Mouse (Mus musculus) lung, postnatal 14 days (tissue): ENCODE measurements at regions not wholly inside any gene's neighbourhood (a gene's known extent, or its start where the extent isn't known, plus 50 kb on each side); places are given as distances from the start of the nearest gene placed in this dataset.
"Not testable (repeated sequence)": the region's sequence is repeated elsewhere in the genome, so short reads cannot be mapped to it uniquely, and the experiment has no call there.

Experiments
- DNase-seq: peaks from one replicate; pipeline ENCODE4 v3.0.0; 2021

DNA sequence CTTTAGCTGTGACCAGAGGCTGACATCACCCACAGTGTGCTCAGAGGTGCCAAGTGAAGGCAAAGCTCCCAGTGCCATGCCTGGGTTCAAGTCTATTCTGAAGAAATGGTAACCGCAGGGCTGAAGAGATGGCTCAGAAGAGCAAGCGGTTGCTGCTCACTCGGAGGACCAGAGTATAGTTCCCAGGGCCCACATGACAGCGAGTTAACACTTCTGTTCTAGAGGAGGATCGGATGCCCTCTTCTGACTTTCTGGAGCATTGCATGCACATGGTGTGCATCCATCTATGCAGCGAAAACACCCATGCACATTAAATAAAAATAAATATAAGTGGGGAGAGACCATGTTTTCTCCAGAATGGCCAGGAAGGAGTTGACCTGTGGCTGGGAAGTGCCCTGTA, 209.5 kb downstream of the Sorl1 start:
- no peak for DNase-seq

GRCm38 (mm10) chr9:41913911-41914310, 210.2 kb downstream of the Sorl1 start:
- DNase-seq = no peak

GRCm38 (mm10) chr9:41912482-41912881, 211.6 kb downstream of the Sorl1 start:
- DNase-seq = no peak

GRCm38 (mm10) chr9:41900606-41900974, 223.5 kb downstream of the Sorl1 start:
- DNase-seq = no peak

DNA sequence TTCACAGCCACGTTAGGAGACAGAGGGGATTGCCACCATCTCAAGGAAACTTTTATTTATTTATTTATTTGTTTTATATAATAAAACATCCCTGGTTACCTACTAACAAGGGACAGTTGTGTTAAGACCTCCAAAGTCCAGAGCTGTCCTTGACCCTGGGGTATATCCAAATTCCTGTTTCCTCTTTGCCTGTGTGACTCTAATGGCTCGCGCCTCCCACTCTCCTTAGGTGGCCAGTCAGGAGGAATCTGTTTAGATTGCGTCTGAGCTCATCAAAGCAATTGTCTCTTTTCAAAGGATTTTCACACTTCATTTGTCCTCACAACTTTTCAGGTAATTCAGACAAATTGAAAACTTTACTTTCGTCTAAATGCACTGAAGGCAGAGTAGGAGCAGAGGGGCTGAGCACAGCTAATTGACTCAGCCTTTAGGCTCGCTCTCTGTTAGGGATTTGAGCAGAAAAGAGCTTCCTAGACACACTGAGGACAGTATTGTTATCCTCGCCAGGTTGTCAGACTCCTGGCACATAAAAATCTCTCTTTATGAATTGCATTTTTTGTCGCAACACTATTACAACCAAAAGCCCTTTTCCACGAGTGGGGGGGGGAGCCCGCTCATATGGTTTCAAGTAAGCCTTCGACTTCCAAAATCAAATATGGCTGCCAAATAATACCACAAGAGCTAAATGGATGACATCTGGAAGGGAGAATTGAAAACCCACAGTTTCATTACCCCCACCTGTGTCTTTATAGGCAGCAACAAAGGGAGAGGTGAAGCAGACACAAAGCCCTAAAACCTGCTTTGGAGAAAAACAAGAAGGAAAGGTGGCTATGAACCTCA, 224.1 kb downstream of the Sorl1 start:
- no peak for DNase-seq

DNA sequence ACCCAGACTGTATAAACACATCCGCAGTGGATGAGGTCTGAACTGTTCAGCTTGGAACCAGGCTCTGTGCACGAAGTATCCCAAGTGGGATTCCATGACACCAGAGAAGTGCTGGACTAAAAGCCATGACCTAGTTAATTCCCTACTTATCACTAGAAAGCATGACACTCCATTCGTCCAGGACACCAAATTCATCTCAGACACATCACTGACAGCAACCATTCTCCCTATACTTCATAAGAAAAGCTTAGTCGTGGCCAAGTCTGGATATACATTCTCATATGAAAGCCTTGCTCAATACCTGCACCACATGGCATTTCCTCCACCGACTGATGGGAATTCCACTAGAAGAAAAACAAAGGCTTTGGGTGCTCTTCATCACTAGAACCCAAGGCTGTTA, 229.0 kb downstream of the Sorl1 start:
- no peak for DNase-seq

DNA sequence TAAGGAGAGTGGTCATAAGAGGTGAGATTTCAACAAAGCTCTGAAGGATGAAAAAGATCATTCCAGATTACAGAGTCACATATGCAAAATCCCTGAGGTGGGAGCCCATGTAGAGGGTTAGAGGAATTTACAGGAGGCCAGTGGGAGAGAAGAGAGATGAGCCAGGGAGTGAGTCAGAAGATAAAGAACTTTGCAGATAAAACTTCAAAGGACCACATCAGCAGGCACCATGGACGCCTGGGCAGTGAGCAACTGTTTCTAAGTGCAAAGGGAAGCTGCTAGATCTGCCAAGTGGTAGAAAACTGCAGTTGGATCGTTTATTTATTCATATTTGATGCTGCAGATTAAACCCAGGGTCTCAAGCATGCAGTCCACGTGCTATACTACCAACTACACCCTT, 231.3 kb downstream of the Sorl1 start:
- DNase-seq = no peak

DNA sequence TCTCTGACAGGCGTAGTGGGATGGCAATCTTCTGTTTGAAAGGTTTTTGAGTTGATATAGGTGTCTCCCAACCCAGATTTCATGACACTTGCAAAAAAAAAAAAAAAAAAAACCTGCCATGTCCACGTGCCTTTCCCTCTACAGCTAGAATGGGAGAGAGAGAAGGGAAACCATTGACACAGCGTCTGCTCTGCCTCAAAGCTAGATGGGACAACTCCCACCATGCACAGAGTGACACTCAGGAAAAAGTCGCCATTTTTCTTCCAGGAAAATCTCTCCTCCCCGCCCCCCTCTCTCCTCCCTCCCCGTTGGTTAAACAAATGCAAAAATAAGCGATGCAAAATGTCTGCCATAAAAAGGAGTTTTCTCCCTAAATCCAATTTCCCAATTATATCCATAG, 232.9 kb downstream of the Sorl1 start:
- no peak for DNase-seq

DNA sequence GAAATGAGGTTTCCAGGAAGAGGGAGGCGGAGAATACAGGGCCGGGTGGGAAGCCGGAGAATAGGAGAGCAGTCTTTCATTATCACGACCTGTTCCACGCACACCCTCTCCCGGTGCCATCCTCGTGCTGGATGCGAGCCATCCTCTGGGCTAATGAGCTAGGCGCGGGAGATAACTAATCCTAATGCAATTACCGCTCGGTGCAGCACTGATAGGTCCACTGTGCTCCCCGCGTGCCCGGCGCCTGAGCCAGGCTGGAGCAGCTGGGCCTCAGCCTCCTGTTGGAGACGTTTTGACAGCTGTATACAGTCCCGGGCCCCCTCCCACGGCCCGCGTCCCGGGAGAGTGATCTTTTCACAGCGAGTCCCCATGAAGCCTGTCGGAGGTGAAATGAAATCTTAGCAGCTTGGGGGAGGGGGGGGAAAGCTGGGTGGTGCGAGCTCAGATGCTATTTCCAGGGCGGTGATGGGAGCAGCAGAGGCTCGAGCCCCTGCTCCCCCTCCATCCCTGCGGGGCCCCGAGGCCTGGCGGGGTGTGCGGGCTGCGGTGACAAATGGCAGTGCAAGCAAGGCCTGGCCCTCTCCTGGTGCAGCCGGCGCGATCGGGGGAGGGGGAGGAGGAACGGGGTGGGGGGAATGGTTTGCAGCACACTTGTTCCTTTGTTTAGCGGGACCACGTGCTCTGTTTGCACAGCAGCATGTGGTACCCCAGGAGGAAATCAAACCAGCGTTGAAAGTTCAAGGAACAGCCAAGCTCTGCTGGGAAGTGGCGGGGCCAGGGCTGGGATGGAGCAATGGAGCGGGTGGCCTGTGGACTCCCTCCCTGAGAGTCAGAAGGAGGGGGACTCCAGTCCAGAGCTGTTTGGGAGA, 233.6 kb downstream of the Sorl1 start:
- DNase-seq = peak; percentile 55

- DNase-seq = no peak
These were observed 234.4 kb downstream of the Sorl1 start for GRCm38 (mm10) chr9:41889568-41890272.

DNA sequence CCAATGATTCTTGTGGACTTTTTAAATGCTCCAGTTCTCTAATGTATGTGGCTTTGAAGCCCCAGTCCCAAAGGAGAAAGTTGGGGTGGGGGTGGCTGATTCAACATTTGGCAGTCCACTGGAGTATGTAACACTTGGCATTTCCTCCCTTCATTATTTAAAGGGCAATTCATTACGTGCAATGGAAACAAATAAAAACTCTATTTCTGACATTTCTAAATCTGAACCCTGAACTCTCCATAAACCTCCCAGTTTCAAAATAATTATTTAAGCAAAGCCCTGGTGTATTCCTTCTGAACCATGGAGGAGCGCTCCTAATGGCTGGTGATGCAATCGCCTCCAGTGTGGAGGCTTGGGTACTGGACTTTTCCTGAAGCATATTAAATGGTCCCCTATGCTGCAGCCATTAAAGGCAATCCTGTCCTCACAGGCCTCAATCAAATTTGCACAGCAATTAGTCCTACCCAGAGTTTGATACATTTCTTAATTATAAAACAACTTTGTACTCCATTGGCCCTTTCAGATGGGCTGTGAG, 235.4 kb downstream of the Sorl1 start:
- no peak for DNase-seq

DNA sequence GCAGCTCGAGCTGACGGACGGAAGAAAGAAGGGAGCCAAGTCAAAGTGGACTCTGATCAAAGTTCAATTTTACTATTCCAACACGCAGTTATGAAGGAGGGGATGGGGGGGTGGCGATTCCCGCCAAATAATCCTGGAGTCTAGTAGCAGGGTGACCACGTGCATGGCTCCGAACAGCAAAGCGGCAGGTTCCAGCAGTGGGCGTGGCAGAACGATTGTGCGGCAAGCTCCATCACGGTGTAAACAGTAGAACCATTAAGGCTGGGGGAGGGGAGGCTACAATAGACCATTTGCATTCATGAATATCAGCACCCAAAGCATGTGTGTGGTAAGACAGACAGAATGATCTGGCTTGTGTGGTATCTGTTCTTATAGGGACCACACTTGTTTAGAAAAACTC, 237.6 kb downstream of the Sorl1 start:
- DNase-seq = not testable (repeated sequence)

DNA sequence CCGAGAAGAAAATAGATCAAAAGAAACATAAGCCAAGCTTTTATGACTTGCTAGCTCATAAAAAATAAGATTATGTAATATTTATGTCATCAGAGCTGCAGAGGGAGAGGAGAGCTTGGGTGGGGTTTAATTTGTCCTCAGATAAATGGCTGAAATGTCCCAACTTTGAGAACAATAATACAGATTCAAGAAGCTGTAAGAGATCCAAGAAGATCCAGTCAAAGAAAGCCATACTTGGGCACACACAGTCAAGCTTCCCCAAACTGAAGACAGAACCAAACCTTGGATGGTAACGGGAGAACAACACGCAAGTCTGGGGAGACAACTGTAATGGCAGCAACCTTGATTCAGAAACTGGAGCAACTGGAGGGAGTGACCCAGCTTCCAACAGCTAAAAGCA, 243.6 kb downstream of the Sorl1 start:
- no peak for DNase-seq

GRCm38 (mm10) chr9:41879080-41879479, 245.0 kb downstream of the Sorl1 start:
- DNase-seq = peak; percentile 55

DNA sequence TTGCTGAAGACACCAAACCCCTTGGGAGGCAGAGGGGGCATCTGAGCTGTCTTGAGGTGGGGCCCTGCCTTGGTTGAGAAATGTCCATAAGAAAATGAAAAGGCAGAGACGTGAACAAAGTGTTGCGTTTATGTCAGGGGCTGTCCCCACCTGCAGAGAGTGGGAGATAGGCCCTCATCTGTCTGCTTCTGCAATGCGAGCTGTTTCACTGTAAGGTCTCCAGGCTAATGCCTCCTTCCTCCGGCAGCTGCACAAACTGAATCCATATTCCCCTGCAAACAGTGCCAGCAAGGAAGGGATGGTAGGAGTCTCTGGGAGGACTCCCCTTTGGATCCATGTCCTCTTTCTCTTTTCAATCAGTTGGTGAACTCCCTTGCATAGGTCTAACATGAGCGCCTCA, 263.0 kb downstream of the Sorl1 start:
- DNase-seq = no peak

GRCm38 (mm10) chr9:41860681-41861080, 263.4 kb downstream of the Sorl1 start:
- DNase-seq = peak; percentile 62

DNA sequence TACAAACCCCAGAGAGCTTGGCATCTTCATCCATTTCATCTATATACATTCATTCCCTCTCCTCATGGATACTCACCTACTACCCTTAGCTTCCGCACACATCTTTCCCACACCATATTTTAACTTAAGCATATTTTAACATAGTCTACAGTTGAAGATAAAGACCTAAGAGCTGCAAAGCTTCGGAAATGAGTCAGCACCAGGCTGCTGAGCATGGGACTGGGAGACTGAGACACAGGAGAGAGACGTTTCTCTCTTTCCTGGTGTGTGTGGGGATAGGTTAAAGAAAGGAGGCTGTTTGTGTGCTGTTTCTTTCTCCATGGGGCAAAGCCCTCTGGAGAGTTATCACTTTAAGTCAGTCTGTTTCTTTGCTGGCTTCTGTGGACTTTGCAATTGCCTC, 264.3 kb downstream of the Sorl1 start:
- no peak for DNase-seq

GRCm38 (mm10) chr9:41852099-41852498, 272.0 kb downstream of the Sorl1 start:
- no peak for DNase-seq

DNA sequence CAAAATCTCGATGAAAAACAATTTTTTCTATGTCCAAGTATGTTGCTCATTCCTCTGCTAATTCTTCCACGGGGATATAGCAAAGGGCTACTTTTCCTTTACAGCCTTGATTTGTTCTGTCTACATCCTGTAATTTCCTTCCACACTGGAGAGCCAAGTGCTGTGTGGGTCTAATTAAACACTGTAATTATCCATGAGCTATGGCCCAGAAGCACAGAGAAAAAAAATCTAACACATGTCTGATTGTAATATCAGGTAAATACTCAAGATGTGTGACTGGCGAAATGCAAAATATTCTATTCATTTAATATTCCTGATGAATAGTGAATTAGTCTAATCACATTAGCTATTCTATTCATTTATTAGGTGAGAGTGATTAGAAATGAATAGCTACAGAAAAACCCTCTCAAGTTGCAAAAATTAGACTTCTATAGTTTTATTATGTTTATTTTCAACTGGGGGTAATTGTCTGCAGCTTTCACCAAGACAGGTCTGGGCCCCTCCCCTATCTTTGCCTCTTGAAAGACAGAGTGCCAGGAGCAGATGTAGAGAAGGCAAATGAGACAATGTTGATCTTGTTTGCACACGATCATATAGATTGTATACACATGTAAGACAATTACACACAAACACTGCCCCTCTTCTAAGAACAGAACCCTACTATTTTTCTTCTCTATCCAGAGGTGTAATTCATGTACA, 274.3 kb downstream of the Sorl1 start:
- DNase-seq = no peak

GRCm38 (mm10) chr9:41844616-41845015, 279.5 kb downstream of the Sorl1 start:
- no peak for DNase-seq

GRCm38 (mm10) chr9:41834487-41835404, 289.4 kb downstream of the Sorl1 start:
- DNase-seq = no peak
